Mouse (Mus musculus) lung, embryonic 15.5 days (tissue): ENCODE measurements around the gene Fbl. TPM values are rescaled to one million over a fixed set of nuclear protein-coding genes. Genes with fewer than 3 reads are reported as not detected.
"Not testable (repeated sequence)": the region's sequence is repeated elsewhere in the genome, so short reads cannot be mapped to it uniquely, and the experiment has no call there.

ENCODE experiments used
- ATAC-seq: fragments of 200-750 bp; cut with Nextera tagmentation; 2 replicates; pipeline ENCODE4 v1.8.0; 2017; ENCODE audit warnings: moderate number of reproducible peaks, borderline replicate concordance; ENCODE audit not compliant: low FRiP score, low TSS enrichment; ENCODE audit errors: extremely low read depth
- H3K27ac ChIP-seq: fragments of 300-500 bp; sonication (generic); 2 replicates; pipeline ENCODE4 v1.5.1; 2015; ENCODE audit warnings: moderate library complexity, mild to moderate bottlenecking, inconsistent platforms
- H3K27me3 ChIP-seq: fragments of 300-500 bp; sonication (generic); 2 replicates; pipeline ENCODE4 v1.6.1; 2015; ENCODE audit warnings: inconsistent platforms
- H3K36me3 ChIP-seq: fragments of 300-500 bp; sonication (generic); 2 replicates; pipeline ENCODE4 v1.6.1; 2015; ENCODE audit warnings: inconsistent platforms
- H3K4me1 ChIP-seq: fragments of 300-500 bp; sonication (generic); 2 replicates; pipeline ENCODE4 v1.6.1; 2015; ENCODE audit warnings: inconsistent platforms
- H3K4me2 ChIP-seq: fragments of 300-500 bp; sonication (generic); 2 replicates; pipeline ENCODE4 v1.6.1; 2015; ENCODE audit warnings: inconsistent platforms, mild to moderate bottlenecking, moderate library complexity
- H3K4me3 ChIP-seq: fragments of 300-500 bp; sonication (generic); 2 replicates; pipeline ENCODE4 v1.5.1; 2015; ENCODE audit warnings: mild to moderate bottlenecking, inconsistent platforms
- H3K9ac ChIP-seq: fragments of 300-500 bp; sonication (generic); 2 replicates; pipeline ENCODE4 v1.6.1; 2015; ENCODE audit warnings: inconsistent platforms
- H3K9me3 ChIP-seq: fragments of 300-500 bp; sonication (generic); 2 replicates; pipeline ENCODE4 v1.6.1; 2016; ENCODE audit warnings: inconsistent platforms
- WGBS: fragments of 180-500 bp; shearing (Covaris S2); methylation state at CpG from one replicate; pipeline ENCODE4 v1.1.7; 2015; 5-methylcytosine and 5-hydroxymethylcytosine counted together
- polyA plus RNA-seq: library from polyadenylated mRNA; unstranded; fragments of >200 nt; fragmentation: Nextera tagmentation; extraction: Ambion mirVana; gene quantifications from 2 replicates; pipeline ENCODE4 v1.2.1, GENCODE M21; 2015

Fbl gene
- polyA plus RNA-seq = 119 and 127 TPM in 2 replicates

- under 1% methylated on average over 77 of the region's 80 CpGs for WGBS
- H3K4me3 ChIP-seq = peak within 1 kb of the TSS; percentile 90
- H3K9me3 ChIP-seq = no peaks in the 10 kb centered on the region; the same call in 1 of the 2 replicates
- H3K27ac ChIP-seq = peak within 1 kb of the TSS; percentile 89
- H3K9ac ChIP-seq = peak within 1 kb of the TSS; percentile 80
- no peaks in the 10 kb centered on the region for H3K27me3 ChIP-seq
- ATAC-seq = peak; percentile 89
- no peaks in the 10 kb centered on the region for H3K36me3 ChIP-seq
- peak within 1 kb of the TSS; percentile 91 for H3K4me2 ChIP-seq
- peaks cover 34% of the 10 kb centered on the region for H3K4me1 ChIP-seq
Measured at GRCm38 (mm10) chr7:28169489-28170422, at the start of gene Fbl. TSS of gene Fbl (plus strand) at chr7:28169710.

DNA sequence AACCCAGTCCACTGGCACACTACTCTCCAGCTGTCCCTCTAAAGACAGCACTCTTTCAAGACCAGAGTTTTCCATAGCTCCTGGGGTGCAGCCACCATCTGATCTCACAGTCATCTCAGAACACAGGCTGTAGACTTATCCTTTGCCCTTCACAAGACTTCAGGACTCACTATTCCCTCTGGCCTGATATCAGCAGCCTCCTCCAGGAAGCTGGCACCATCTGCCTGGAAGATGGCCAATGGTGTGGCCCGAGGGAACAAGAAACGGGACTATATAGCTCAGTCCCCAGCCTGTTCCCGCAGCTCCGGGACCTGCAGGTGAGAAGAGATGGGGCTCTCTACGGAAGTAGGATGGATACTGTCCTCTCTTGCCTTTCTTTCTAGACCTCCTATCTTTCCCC, 40.3 kb upstream of the Fbl start, which contains the start of gene 9530053A07Rik:
Gene 9530053A07Rik, plus strand, starts transcription at position 301 of the 400 bp plus-strand sequence.
- no peak for ATAC-seq
- Histone ChIP-seq H3K9me3 (no peaks in the 10 kb centered on the region), H3K27me3 (no peaks in the 10 kb centered on the region), H3K4me3 (no peak within 1 kb of the TSS), H3K9ac (no peak within 1 kb of the TSS), H3K27ac (no peak within 1 kb of the TSS), H3K4me2 (no peak within 1 kb of the TSS), H3K4me1 (no peaks in the 10 kb centered on the region), H3K36me3 (no peaks in the 10 kb centered on the region)
- 80% methylated on average over 5 of the region's 5 CpGs for WGBS

DNA sequence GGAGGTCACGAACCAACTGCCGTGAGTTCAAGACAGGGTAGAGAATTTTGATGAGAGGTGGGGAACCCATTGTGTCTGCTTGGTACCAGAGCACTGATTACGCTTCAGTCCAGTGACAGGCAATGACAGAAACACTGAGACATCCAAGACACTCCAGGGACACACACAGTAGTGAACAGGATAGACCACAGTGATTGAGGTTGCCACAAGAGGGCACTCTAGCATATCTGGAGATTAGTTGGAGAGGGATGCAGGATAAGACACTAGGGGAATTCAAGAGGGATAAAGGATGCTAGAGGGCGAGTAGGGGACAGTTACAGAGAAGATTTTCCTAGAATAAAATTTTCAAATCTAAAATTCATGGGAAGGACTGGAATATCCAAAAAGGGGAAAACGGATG, 31.9 kb upstream of the Fbl start:
- no peak for ATAC-seq
- no peaks in the 10 kb centered on the region for H3K36me3 ChIP-seq
- H3K27me3 ChIP-seq = no peaks in the 10 kb centered on the region
- no peak overlapping the region for H3K4me2 ChIP-seq
- no peak overlapping the region for H3K9ac ChIP-seq
- H3K9me3 ChIP-seq = no peaks in the 10 kb centered on the region
- H3K4me1 ChIP-seq = no peaks in the 10 kb centered on the region
- H3K27ac ChIP-seq = no peak overlapping the region
- no peak overlapping the region for H3K4me3 ChIP-seq
- 52% methylated on average over 5 of the region's 5 CpGs for WGBS

DNA sequence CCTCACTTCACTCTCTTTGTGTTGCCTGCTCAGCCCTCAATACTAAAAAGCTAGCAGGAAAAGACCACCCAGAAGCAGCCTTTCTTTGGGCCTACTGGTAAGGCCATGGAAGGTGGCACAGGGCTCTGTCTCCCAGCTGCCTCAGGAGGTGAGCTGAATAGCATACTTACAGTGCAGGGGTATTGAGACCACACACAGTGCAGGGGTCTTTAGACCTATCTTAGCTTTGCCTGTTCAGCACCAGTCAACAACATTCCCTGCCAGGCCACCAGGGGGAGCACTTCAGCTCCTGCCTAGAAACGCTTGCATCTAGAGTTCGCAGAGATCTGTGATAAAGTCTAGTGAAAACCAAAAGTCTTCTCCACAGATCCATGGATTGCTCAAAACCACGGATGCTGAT, 21.2 kb upstream of the Fbl start:
- H3K36me3 ChIP-seq = no peaks in the 10 kb centered on the region
- 18% methylated on average over 3 of the region's 3 CpGs for WGBS
- no peak overlapping the region for H3K4me3 ChIP-seq
- no peak overlapping the region for H3K9ac ChIP-seq
- H3K4me2 ChIP-seq = no peak overlapping the region
- no peaks in the 10 kb centered on the region for H3K9me3 ChIP-seq
- H3K27me3 ChIP-seq = peaks cover 5% of the 10 kb centered on the region; the same call in 1 of the 2 replicates
- H3K4me1 ChIP-seq = no peaks in the 10 kb centered on the region
- no peak overlapping the region for H3K27ac ChIP-seq
- ATAC-seq = 0 out of 2 replicates have a peak, but pooled peaks have one; percentile 44

DNA sequence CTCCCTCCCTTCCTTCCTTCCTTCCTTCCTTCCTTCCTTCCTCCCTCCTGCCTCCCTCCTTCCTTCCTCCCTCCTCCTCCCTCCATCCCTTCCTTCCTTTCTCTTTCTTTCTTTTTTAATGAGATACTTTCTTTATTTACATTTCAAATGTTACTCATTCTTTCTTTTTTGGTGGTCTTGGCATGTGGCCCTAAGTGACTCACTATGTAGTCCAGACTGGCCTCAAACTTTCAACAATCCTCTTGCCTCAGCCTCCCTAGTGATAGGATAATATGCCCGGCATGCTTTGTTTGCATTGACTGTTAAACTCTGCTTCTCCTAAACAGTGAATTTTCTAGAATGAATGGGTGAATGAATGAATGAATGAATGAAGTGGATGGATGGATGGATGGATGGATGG, 19.7 kb upstream of the Fbl start:
- no peak overlapping the region for H3K4me2 ChIP-seq
- H3K27me3 ChIP-seq = peaks cover 5% of the 10 kb centered on the region; the same call in 1 of the 2 replicates
- H3K4me1 ChIP-seq = no peaks in the 10 kb centered on the region
- WGBS = 82% methylated on average over 1 of the region's 1 CpGs
- no peak overlapping the region for H3K27ac ChIP-seq
- H3K36me3 ChIP-seq = no peaks in the 10 kb centered on the region
- no peak overlapping the region for H3K4me3 ChIP-seq
- no peak for ATAC-seq
- no peak overlapping the region for H3K9ac ChIP-seq
- no peaks in the 10 kb centered on the region for H3K9me3 ChIP-seq

DNA sequence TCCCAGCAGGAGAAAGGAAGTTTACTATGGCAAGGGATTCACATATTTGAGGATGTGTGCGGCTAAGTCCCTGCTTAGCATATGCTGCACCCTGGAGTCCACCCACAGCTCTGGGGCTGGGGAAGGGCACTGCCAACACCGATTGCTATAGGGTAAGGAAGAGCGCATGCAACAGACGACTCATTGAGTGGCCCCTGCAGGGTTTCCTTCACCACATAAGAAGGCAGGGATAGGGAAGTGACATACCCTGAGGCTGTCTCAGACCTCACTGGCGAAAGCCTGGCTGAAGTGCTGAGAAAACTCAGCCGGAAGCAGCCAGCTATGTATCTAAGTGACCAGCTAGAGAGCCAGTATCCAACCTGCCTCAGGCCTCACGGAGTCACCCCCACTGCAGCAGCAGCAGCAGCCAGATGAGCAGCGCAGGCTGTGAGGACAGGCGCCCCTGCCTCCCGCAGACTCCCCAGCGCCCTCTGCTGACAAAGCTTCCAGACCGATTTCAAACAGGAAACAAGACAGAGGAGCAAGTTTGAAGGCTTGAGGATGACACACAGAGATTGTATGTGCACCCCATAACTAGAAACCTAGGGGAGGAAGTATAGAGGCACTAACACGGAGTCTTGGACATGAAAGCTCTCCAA, 17.8 kb upstream of the Fbl start:
- Histone ChIP-seq H3K36me3 (no peaks in the 10 kb centered on the region), H3K9ac (no peak overlapping the region), H3K9me3 (no peaks in the 10 kb centered on the region), H3K27me3 (peaks cover 5% of the 10 kb centered on the region; the same call in 1 of the 2 replicates), H3K4me3 (no peak overlapping the region), H3K4me1 (no peaks in the 10 kb centered on the region), H3K4me2 (no peak overlapping the region), H3K27ac (no peak overlapping the region)
- no peak for ATAC-seq
- 14% methylated on average over 13 of the region's 13 CpGs for WGBS

DNA sequence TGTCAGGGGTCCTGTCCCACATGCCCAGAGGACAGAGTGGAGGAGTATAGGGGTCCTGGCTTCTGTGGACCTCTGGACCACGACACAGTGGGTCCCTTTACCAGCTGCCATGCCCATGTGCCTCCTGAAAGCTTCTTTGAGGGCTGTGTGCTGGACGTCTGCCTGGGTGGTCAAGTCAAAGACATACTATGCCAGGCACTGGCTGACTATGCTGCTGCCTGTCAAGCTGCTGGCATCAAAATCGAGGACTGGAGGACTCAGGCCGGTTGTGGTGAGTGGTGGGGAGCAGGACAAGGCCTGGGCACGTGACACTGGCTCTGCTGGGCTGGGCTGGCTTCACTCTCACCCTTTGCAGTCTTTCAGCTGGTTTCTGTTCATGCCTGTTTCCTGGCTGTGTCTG, 15.9 kb upstream of the Fbl start:
- not testable (repeated sequence) for H3K4me1 ChIP-seq, H3K27ac ChIP-seq, H3K4me2 ChIP-seq, H3K9me3 ChIP-seq, ATAC-seq, H3K9ac ChIP-seq, H3K4me3 ChIP-seq, H3K27me3 ChIP-seq, H3K36me3 ChIP-seq
- 27% methylated on average over 5 of the region's 5 CpGs for WGBS

- ATAC-seq = no peak
- 27% methylated on average over 6 of the region's 6 CpGs for WGBS
Measured at GRCm38 (mm10) chr7:28159292-28159691, 10.2 kb upstream of the Fbl start.

DNA sequence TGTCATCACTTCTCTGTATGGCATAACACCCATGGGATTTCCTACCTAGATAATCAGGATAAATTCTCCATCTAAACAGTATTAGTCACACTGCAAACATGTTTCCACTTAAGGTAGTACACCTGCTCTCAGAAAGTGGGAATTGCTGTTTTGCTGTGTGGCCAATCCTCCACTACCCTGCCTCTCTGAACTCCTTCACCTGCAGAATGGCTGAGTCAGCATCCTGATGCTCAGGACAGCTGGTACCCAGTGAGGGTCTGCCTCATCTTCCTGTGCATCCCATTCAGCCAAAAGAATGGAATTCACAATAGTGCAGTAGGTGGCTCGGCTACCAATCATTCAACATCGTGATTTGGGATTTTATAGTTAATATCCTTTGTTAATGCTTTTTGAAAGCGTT, 9.6 kb upstream of the Fbl start:
- no peaks in the 10 kb centered on the region for H3K4me1 ChIP-seq
- H3K27ac ChIP-seq = no peak overlapping the region
- no peak overlapping the region for H3K4me2 ChIP-seq
- no peaks in the 10 kb centered on the region for H3K9me3 ChIP-seq
- no peaks in the 10 kb centered on the region for H3K27me3 ChIP-seq
- H3K4me3 ChIP-seq = no peak overlapping the region
- no peak for ATAC-seq
- H3K9ac ChIP-seq = no peak overlapping the region
- no peaks in the 10 kb centered on the region for H3K36me3 ChIP-seq
- WGBS = 75% methylated on average over 3 of the region's 3 CpGs

More at GRCm38 (mm10) chr7:28159292-28159691, 10.2 kb upstream of the Fbl start:
- no peak overlapping the region for H3K9ac ChIP-seq
- no peaks in the 10 kb centered on the region for H3K27me3 ChIP-seq
- H3K4me2 ChIP-seq = no peak overlapping the region
- H3K9me3 ChIP-seq = no peaks in the 10 kb centered on the region
- H3K4me1 ChIP-seq = no peaks in the 10 kb centered on the region
- no peak overlapping the region for H3K4me3 ChIP-seq
- H3K36me3 ChIP-seq = no peaks in the 10 kb centered on the region
- H3K27ac ChIP-seq = no peak overlapping the region

DNA sequence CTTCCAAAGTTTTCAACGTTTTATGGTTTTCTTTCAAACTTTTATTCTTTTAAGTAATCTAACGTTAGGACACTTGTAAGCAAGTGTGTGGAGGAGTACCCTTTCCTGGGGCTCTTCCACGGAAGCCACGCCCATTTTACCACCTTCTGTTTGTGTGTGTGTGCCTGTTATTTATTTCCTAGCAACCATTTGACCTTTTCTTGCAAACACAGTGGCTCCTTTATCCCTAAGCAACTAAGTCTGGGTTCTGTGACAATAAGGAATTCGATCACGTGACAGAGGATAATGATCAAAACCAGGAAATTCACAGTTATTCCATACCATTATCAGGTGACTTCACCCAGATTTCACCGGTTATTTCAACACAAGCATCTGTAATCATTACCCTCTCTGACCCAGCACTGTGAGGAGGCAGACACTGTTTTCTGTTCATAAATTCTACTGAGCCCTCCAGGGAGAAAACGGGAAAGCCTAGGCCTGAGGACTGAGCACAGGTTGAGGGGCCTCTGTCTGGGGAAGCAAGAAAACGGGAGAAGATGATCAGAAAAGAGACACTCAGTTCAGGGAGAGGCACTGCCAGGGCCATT, 8.3 kb upstream of the Fbl start:
- Histone ChIP-seq H3K9ac (no peak overlapping the region), H3K4me1 (no peaks in the 10 kb centered on the region), H3K27ac (no peak overlapping the region), H3K9me3 (no peaks in the 10 kb centered on the region; the same call in 1 of the 2 replicates), H3K4me2 (no peak overlapping the region), H3K36me3 (no peaks in the 10 kb centered on the region), H3K27me3 (no peaks in the 10 kb centered on the region), H3K4me3 (no peak overlapping the region)
- WGBS = 50% methylated on average over 9 of the region's 9 CpGs
- no peak for ATAC-seq

GRCm38 (mm10) chr7:28165406-28165805, 4.1 kb upstream of the Fbl start:
- peaks cover 14% of the 10 kb centered on the region for H3K4me1 ChIP-seq
- no peaks in the 10 kb centered on the region for H3K27me3 ChIP-seq
- no peak overlapping the region for H3K27ac ChIP-seq
- no peaks in the 10 kb centered on the region for H3K36me3 ChIP-seq
- H3K4me3 ChIP-seq = no peak overlapping the region
- 76% methylated on average over 6 of the region's 6 CpGs for WGBS
- no peak overlapping the region for H3K9ac ChIP-seq
- ATAC-seq = no peak
- no peaks in the 10 kb centered on the region; the same call in 1 of the 2 replicates for H3K9me3 ChIP-seq
- no peak overlapping the region for H3K4me2 ChIP-seq
